Mouse (Mus musculus) heart, postnatal 0 days (tissue): ENCODE data around the gene Spata17.

Experiments used
- CTCF ChIP-seq: IDR thresholded peaks from 2 replicates; pipeline ENCODE4 v1.5.1; 2016; ENCODE audit warnings: antibody characterized with exemption, control low read depth, low read depth
- EP300 ChIP-seq: IDR thresholded peaks from 2 replicates; pipeline ENCODE4 v1.6.1; 2016; ENCODE audit warnings: antibody characterized with exemption, low read depth

DNA sequence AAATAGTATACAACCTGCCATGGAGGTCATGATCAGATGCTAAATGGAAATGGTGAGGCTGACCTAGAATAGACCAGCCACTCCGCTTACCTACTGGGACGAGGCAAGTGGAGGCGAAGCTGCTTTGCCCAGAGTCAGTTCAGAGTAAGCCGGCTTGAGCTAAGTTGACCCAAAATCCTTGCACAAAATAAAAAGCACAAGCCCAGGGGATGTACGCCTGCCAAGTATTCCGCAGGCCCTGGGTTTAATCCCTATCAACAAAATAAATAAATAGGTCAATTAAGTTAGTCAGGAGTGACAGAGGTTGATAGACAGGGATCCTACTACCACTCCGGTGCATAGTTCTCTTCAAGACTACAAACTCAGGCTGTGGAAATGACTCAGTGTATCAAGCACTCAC, 207.0 kb downstream of the Spata17 start:
- TF ChIP-seq CTCF (no peak), EP300 (no peak)
